Comparison of ENCODE assay signal across 8 mouse cellular contexts in genomic region chr6:72788892-72789699, GRCm38 (mm10). TPM values are rescaled to one million over a fixed set of nuclear protein-coding genes. Genes with fewer than 3 reads are reported as not detected.
DNase-seq lines count a peak whose midpoint lies in the region; ATAC-seq lines count a peak whose summit lies in the region.

Gene Tcf7l1, minus strand, starts transcription at chr6:72789254.

- H3K4me2 ChIP-seq in forebrain, embryonic 11.5 days (ENCODE audit: low read depth, low read length, severe bottlenecking): peak within 1 kb of the TSS; percentile 75
- H3K4me2 ChIP-seq in heart, embryonic 15.5 days: peak within 1 kb of the TSS; percentile 88
- peak within 1 kb of the TSS; percentile 84 for H3K4me2 ChIP-seq in liver, embryonic 12.5 days
- H3K4me2 ChIP-seq in stomach, embryonic 14.5 days (replicated peaks; ENCODE audit: low read depth, low read length): peak within 1 kb of the TSS; percentile 83

- peaks cover 6% of the 10 kb centered on the region; the same call in 1 of the 2 replicates for H3K4me1 ChIP-seq in forebrain, embryonic 11.5 days (replicated peaks; ENCODE audit: control insufficient read depth, insufficient read depth, low read length)
- peaks cover 18% of the 10 kb centered on the region for H3K4me1 ChIP-seq in heart, embryonic 15.5 days (replicated peaks)
- peaks cover 20% of the 10 kb centered on the region; the same call in 1 of the 2 replicates for H3K4me1 ChIP-seq in liver, embryonic 12.5 days
- H3K4me1 ChIP-seq in stomach, embryonic 14.5 days (ENCODE audit: control insufficient read depth, insufficient read depth, low read length): peaks cover 13% of the 10 kb centered on the region

- WGBS in forebrain, embryonic 11.5 days: under 1% methylated on average over 77 of the region's 80 CpGs
- under 1% methylated on average over 72 of the region's 80 CpGs for WGBS in heart, embryonic 15.5 days
- under 1% methylated on average over 67 of the region's 80 CpGs for WGBS in liver, embryonic 12.5 days (ENCODE audit: insufficient replicate concordance)
- under 1% methylated on average over 74 of the region's 80 CpGs for WGBS in stomach, embryonic 14.5 days

- H3K9ac ChIP-seq in forebrain, embryonic 11.5 days (ENCODE audit: low read length): peak within 1 kb of the TSS; percentile 79
- peak within 1 kb of the TSS; percentile 82 for H3K9ac ChIP-seq in heart, embryonic 15.5 days
- H3K9ac ChIP-seq in liver, embryonic 12.5 days: peak within 1 kb of the TSS; percentile 65
- peak within 1 kb of the TSS; percentile 89 for H3K9ac ChIP-seq in stomach, embryonic 14.5 days (replicated peaks; ENCODE audit: low read depth, low read length)

- peak within 1 kb of the TSS; percentile 84 for H3K4me3 ChIP-seq in forebrain, embryonic 11.5 days (ENCODE audit: low read depth, low read length)
- peak within 1 kb of the TSS; percentile 92 for H3K4me3 ChIP-seq in heart, embryonic 15.5 days
- peak within 1 kb of the TSS; percentile 66 for H3K4me3 ChIP-seq in liver, embryonic 12.5 days
- H3K4me3 ChIP-seq in stomach, embryonic 14.5 days (ENCODE audit: low read depth, low read length): peak within 1 kb of the TSS; percentile 74

- H3K9me3 ChIP-seq in forebrain, embryonic 11.5 days (ENCODE audit: control insufficient read depth, low read length): no peaks in the 10 kb centered on the region
- no peaks in the 10 kb centered on the region for H3K9me3 ChIP-seq in heart, embryonic 15.5 days (replicated peaks)
- no peaks in the 10 kb centered on the region for H3K9me3 ChIP-seq in liver, embryonic 12.5 days (replicated peaks)
- no peaks in the 10 kb centered on the region for H3K9me3 ChIP-seq in stomach, embryonic 14.5 days (ENCODE audit: control insufficient read depth, low read depth, low read length)

- peak; percentile 90 for ATAC-seq in forebrain, embryonic 11.5 days (replicated peaks; ENCODE audit: low FRiP score)
- ATAC-seq in heart, embryonic 15.5 days (replicated peaks; ENCODE audit: insufficient number of reproducible peaks, insufficient read depth, low FRiP score, low read depth): peak; percentile 95
- ATAC-seq in liver, embryonic 12.5 days: peak; percentile 77
- ATAC-seq in stomach, embryonic 14.5 days (ENCODE audit: insufficient number of reproducible peaks, insufficient read depth, low FRiP score, low read depth): peak; percentile 94

- no peaks in the 10 kb centered on the region for H3K27me3 ChIP-seq in forebrain, embryonic 11.5 days (ENCODE audit: control insufficient read depth, insufficient read depth, low read length)
- peaks cover 6% of the 10 kb centered on the region; the same call in 1 of the 2 replicates for H3K27me3 ChIP-seq in heart, embryonic 15.5 days
- H3K27me3 ChIP-seq in liver, embryonic 12.5 days (replicated peaks): peaks cover 53% of the 10 kb centered on the region
- no peaks in the 10 kb centered on the region for H3K27me3 ChIP-seq in stomach, embryonic 14.5 days (ENCODE audit: control insufficient read depth, insufficient read depth, low read length)

- peak; percentile 78 for DNase-seq in CD4-positive helper T cell, adult 2 months (ENCODE audit: low read depth, low spot score)
- DNase-seq in c-Kit-positive CD71-negative TER-119-negative erythroid progenitor cells, embryonic 14.5 days (ENCODE audit: low read depth): peak; percentile 57
- peak; percentile 96 for DNase-seq in forebrain, embryonic 11.5 days (ENCODE audit: low spot score)
- DNase-seq in kidney, postnatal 14 days: peak; percentile 94
- DNase-seq in natural killer cell, adult 2 months (ENCODE audit: low spot score in 2 of 2): peak; percentile 57 to 73

- peaks cover 3% of the 10 kb centered on the region; the same call in 1 of the 2 replicates for H3K36me3 ChIP-seq in forebrain, embryonic 11.5 days (ENCODE audit: control insufficient read depth, insufficient read depth, low read length)
- H3K36me3 ChIP-seq in heart, embryonic 15.5 days: no peaks in the 10 kb centered on the region
- no peaks in the 10 kb centered on the region for H3K36me3 ChIP-seq in liver, embryonic 12.5 days
- peaks cover 8% of the 10 kb centered on the region; the same call in 1 of the 2 replicates for H3K36me3 ChIP-seq in stomach, embryonic 14.5 days (ENCODE audit: control insufficient read depth, insufficient read depth, low read length)

- peak within 1 kb of the TSS; percentile 74 for H3K27ac ChIP-seq in forebrain, embryonic 11.5 days (ENCODE audit: low read depth, low read length)
- H3K27ac ChIP-seq in heart, embryonic 15.5 days: peak within 1 kb of the TSS; percentile 93
- peak within 1 kb of the TSS; percentile 74 for H3K27ac ChIP-seq in liver, embryonic 12.5 days
- H3K27ac ChIP-seq in stomach, embryonic 14.5 days (ENCODE audit: low read length): peak within 1 kb of the TSS; percentile 93

RNA-seq across cellular contexts. Expression of gene Tcf7l1, which starts in this region (rescaled TPM):
- 31.2 and 33.3 TPM in 2 replicates for polyA plus RNA-seq in forebrain, embryonic 11.5 days (2014; fragmentation: Nextera tagmentation; extraction: Ambion mirVana)
- 12.6 and 19.5 TPM in 2 replicates for polyA plus RNA-seq in heart, embryonic 15.5 days (2015; fragmentation: Nextera tagmentation; extraction: Ambion mirVana)
- 6.7 and 7.8 TPM in 2 replicates for polyA plus RNA-seq in liver, embryonic 12.5 days (2016; fragmentation: Nextera tagmentation; extraction: Ambion mirVana)
- 35.1 and 39.0 TPM in 2 replicates for polyA plus RNA-seq in stomach, embryonic 14.5 days (2014; fragmentation: Nextera tagmentation; extraction: Ambion mirVana)

Comparison
In these comparisons a context has a peak if more than half of its experiments do, and no peak if none do; other contexts are left out.
1. Peak in every context shown above with its lines: DNase-seq, ATAC-seq, H3K4me3 ChIP-seq and H3K27ac ChIP-seq.